Mouse (Mus musculus) midbrain, embryonic 12.5 days (tissue): ENCODE measurements around the gene Tbxas1. TPM values are rescaled to one million over a fixed set of nuclear protein-coding genes. Genes with fewer than 3 reads are reported as not detected.

ENCODE experiments used
- ATAC-seq: fragments of 200-750 bp; cut with Nextera tagmentation; 2 replicates; pipeline ENCODE4 v1.8.0; 2017; ENCODE audit warnings: low read depth, moderate TSS enrichment, moderate library complexity; ENCODE audit not compliant: low FRiP score
- H3K27ac ChIP-seq: fragments of 300-500 bp; sonication (generic); replicated peaks from 2 replicates; pipeline ENCODE4 v1.5.1; 2016; ENCODE audit warnings: mild to moderate bottlenecking
- H3K27me3 ChIP-seq: fragments of 300-500 bp; sonication (generic); 2 replicates; pipeline ENCODE4 v1.6.1; 2016; ENCODE audit warnings: mild to moderate bottlenecking
- H3K36me3 ChIP-seq: fragments of 300-500 bp; sonication (generic); 2 replicates; pipeline ENCODE4 v1.6.1; 2016
- H3K4me1 ChIP-seq: fragments of 300-500 bp; sonication (generic); 2 replicates; pipeline ENCODE4 v1.6.1; 2016
- H3K4me2 ChIP-seq: fragments of 300-500 bp; sonication (generic); replicated peaks from 2 replicates; pipeline ENCODE4 v1.6.1; 2016; ENCODE audit warnings: mild to moderate bottlenecking, moderate library complexity
- H3K4me3 ChIP-seq: fragments of 300-500 bp; sonication (generic); 2 replicates; pipeline ENCODE4 v1.5.1; 2016; ENCODE audit warnings: mild to moderate bottlenecking
- H3K9ac ChIP-seq: fragments of 300-500 bp; sonication (generic); replicated peaks from 2 replicates; pipeline ENCODE4 v1.6.1; 2016; ENCODE audit warnings: mild to moderate bottlenecking, moderate library complexity
- H3K9me3 ChIP-seq: fragments of 300-500 bp; sonication (generic); 2 replicates; pipeline ENCODE4 v1.6.1; 2016; ENCODE audit warnings: mild to moderate bottlenecking
- WGBS: fragments of 180-500 bp; shearing (Covaris S2); methylation state at CpG from one replicate; pipeline ENCODE4 v1.1.7; 2016; 5-methylcytosine and 5-hydroxymethylcytosine counted together
- polyA plus RNA-seq: library from polyadenylated mRNA; unstranded; fragments of >200 nt; fragmentation: Nextera tagmentation; extraction: Ambion mirVana; gene quantifications from 2 replicates; pipeline ENCODE4 v1.2.1, GENCODE M21; 2016

Tbxas1 gene
- polyA plus RNA-seq, 1 experiment from 2014 or later, result 2.2 TPM

GRCm38 (mm10) chr6:39040451-39040850 lies 165.2 kb downstream of the Tbxas1 start:
- Histone ChIP-seq H3K36me3 (no peaks in the 10 kb centered on the region), H3K9me3 (no peaks in the 10 kb centered on the region), H3K4me3 (no peak overlapping the region), H3K27ac (no peak overlapping the region), H3K9ac (no peak overlapping the region), H3K4me1 (peaks cover 13% of the 10 kb centered on the region), H3K4me2 (no peak overlapping the region), H3K27me3 (no peaks in the 10 kb centered on the region)
- 88% methylated on average over 9 of the region's 9 CpGs for WGBS
- ATAC-seq, result no peak

- Histone ChIP-seq H3K9ac (no peak overlapping the region), H3K36me3 (no peaks in the 10 kb centered on the region), H3K9me3 (no peaks in the 10 kb centered on the region), H3K27me3 (no peaks in the 10 kb centered on the region), H3K27ac (no peak overlapping the region), H3K4me2 (no peak overlapping the region), H3K4me3 (no peak overlapping the region), H3K4me1 (no peaks in the 10 kb centered on the region)
- no peak for ATAC-seq
- 60% methylated on average over 5 of the region's 5 CpGs for WGBS
These were observed 173.9 kb downstream of the Tbxas1 start for GRCm38 (mm10) chr6:39049141-39049540.

- no peak overlapping the region for H3K4me3 ChIP-seq
- WGBS, result 82% methylated on average over 6 of the region's 6 CpGs
- H3K27me3 ChIP-seq, result no peaks in the 10 kb centered on the region
- no peak overlapping the region for H3K9ac ChIP-seq
- 0 out of 2 replicates have a peak, but pooled peaks cover 3% of the 10 kb centered on the region for H3K4me1 ChIP-seq
- H3K36me3 ChIP-seq, result no peaks in the 10 kb centered on the region
- no peak for ATAC-seq
- no peak overlapping the region for H3K4me2 ChIP-seq
- no peak overlapping the region for H3K27ac ChIP-seq
- H3K9me3 ChIP-seq, result no peaks in the 10 kb centered on the region
These were observed 175.6 kb downstream of the Tbxas1 start for GRCm38 (mm10) chr6:39050836-39051235.

DNA sequence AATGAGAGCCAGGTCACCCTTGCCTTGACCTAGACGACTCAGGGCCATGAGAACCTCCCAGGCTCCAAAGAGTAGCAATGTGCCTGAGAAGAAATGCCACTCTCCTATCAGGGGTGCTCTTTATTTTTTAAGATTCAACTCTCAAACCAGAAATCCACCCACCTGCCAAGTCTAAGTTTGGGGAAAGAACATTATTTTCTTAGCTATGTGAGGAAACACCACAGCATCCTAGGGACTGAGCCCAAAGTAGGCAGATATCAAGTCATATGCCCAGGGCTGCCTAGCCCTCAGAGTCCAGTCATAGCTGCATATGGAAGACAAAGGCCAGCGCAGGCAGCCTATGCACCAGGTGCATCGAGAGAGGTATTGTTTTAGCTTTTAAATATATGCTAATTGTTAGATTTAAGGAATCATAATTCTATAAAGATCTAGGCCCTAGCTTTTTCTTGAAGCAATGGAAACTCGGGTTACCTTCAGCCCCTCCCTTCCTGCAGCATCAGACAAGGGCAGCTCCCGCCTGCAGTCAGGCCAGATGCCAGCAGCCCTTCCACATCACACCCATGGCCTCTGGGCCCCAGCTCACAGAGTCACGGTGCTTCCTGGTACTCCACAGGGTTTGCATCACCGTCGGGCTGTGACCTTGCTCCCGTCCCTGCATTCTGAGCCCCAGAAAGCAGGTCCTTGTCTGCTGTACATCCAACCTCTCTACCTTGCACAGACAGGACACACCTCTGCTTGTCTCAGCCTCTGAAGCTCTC lies 176.8 kb downstream of the Tbxas1 start:
- Histone ChIP-seq H3K4me3 (no peak overlapping the region), H3K9ac (no peak overlapping the region), H3K36me3 (no peaks in the 10 kb centered on the region), H3K27ac (no peak overlapping the region), H3K4me1 (0 out of 2 replicates have a peak, but pooled peaks cover 3% of the 10 kb centered on the region), H3K9me3 (no peaks in the 10 kb centered on the region), H3K27me3 (no peaks in the 10 kb centered on the region), H3K4me2 (no peak overlapping the region)
- ATAC-seq, result no peak
- 84% methylated on average over 9 of the region's 9 CpGs for WGBS

DNA sequence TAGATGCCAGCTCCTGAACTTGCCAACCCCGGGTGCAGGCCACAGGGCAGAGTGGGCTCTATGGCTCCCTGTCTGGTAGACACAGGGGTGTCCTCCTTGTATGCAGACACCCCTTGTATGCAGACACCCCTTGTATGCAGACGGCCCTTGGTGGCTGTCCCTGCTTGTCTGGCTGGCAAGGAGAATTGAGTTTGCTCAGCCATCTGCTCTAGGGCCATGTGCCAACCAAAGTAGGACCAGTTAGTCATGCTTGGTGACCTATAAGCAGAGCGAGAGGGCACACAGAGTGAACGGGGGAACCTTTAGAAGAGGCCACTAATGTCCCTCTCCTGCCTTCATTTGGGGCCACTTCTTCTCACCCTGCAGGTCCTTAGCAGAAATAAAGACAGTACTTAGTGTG lies 177.4 kb downstream of the Tbxas1 start:
- no peaks in the 10 kb centered on the region for H3K36me3 ChIP-seq
- H3K27ac ChIP-seq, result no peak overlapping the region
- no peaks in the 10 kb centered on the region for H3K9me3 ChIP-seq
- 87% methylated on average over 4 of the region's 4 CpGs for WGBS
- H3K27me3 ChIP-seq, result no peaks in the 10 kb centered on the region
- no peak overlapping the region for H3K4me3 ChIP-seq
- H3K9ac ChIP-seq, result no peak overlapping the region
- ATAC-seq, result no peak
- 0 out of 2 replicates have a peak, but pooled peaks cover 3% of the 10 kb centered on the region for H3K4me1 ChIP-seq
- no peak overlapping the region for H3K4me2 ChIP-seq

DNA sequence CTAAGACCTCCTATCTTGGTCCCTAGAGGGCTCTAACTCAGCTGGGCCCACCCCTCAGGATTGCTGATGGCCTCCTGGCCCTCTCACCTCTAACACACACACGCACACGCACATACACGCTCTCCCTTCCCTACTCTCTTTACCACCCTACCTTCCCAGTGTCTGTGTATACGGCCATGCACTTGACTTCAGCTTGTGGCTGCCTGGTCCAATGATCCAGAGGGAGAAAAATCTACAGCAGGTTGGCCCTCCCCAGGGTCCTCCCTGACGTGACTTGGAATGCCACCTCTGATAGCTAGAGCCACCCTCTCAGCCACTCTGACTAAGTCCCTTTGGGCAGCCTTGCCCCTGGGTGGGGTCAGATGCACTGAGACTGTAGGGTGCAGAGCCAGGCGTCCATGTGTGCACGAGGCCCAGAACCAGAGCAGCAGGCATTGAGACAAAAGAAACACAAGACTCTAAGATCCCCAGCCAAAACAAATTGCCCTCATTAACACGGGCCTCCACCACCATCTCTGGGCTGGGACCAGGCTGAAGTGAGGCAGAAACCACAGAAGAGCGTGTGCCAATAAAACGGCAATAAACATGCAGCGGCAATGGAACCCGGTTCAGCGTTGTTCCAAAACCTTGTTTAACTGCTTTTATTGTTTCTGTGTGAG lies 179.1 kb downstream of the Tbxas1 start:
- Histone ChIP-seq H3K4me1 (0 out of 2 replicates have a peak, but pooled peaks cover 3% of the 10 kb centered on the region), H3K9me3 (no peaks in the 10 kb centered on the region), H3K9ac (no peak overlapping the region), H3K36me3 (no peaks in the 10 kb centered on the region), H3K27ac (no peak overlapping the region), H3K4me3 (no peak overlapping the region), H3K27me3 (no peaks in the 10 kb centered on the region), H3K4me2 (no peak overlapping the region)
- no peak for ATAC-seq
- WGBS, result 88% methylated on average over 13 of the region's 13 CpGs

GRCm38 (mm10) chr6:39054878-39055508 lies 179.8 kb downstream of the Tbxas1 start:
- Histone ChIP-seq H3K4me3 (no peak overlapping the region), H3K9me3 (no peaks in the 10 kb centered on the region), H3K9ac (no peak overlapping the region), H3K27me3 (no peaks in the 10 kb centered on the region), H3K27ac (no peak overlapping the region), H3K36me3 (no peaks in the 10 kb centered on the region), H3K4me2 (no peak overlapping the region), H3K4me1 (0 out of 2 replicates have a peak, but pooled peaks cover 3% of the 10 kb centered on the region)
- no peak for ATAC-seq
- WGBS, result 85% methylated on average over 6 of the region's 6 CpGs

GRCm38 (mm10) chr6:39055831-39056261 lies 180.6 kb downstream of the Tbxas1 start:
- H3K4me2 ChIP-seq, result no peak overlapping the region
- no peaks in the 10 kb centered on the region for H3K9me3 ChIP-seq
- no peak overlapping the region for H3K9ac ChIP-seq
- peaks cover 6% of the 10 kb centered on the region; the same call in 1 of the 2 replicates for H3K4me1 ChIP-seq
- H3K4me3 ChIP-seq, result no peak overlapping the region
- WGBS, result 60% methylated on average over 7 of the region's 7 CpGs
- no peaks in the 10 kb centered on the region for H3K36me3 ChIP-seq
- H3K27ac ChIP-seq, result no peak overlapping the region
- no peaks in the 10 kb centered on the region for H3K27me3 ChIP-seq
- ATAC-seq, result no peak

DNA sequence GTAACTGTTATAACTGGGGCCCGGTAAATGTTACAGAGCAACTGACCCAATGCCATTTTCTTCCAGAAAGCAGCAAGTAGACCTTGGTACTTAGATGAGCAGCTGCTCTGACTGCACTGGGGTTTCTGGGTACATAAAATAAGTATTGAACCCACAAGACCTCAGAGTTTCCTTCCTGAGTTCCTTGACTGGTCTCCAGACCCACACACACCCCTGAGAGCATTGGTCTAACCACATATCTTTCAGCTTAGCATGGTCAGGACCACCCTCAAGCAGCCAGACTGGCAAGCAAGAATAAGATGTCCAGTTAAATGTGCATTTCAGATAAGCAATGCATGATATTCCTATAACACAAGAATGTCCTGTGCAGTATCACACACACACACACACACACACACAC lies 182.0 kb downstream of the Tbxas1 start:
- no peaks in the 10 kb centered on the region for H3K36me3 ChIP-seq
- 95% methylated on average over 1 of the region's 1 CpGs for WGBS
- H3K4me1 ChIP-seq, result peaks cover 12% of the 10 kb centered on the region
- H3K27me3 ChIP-seq, result no peaks in the 10 kb centered on the region
- no peak for ATAC-seq
- no peak overlapping the region for H3K27ac ChIP-seq
- no peak overlapping the region for H3K4me3 ChIP-seq
- H3K9ac ChIP-seq, result no peak overlapping the region
- H3K9me3 ChIP-seq, result no peaks in the 10 kb centered on the region
- H3K4me2 ChIP-seq, result no peak overlapping the region

DNA sequence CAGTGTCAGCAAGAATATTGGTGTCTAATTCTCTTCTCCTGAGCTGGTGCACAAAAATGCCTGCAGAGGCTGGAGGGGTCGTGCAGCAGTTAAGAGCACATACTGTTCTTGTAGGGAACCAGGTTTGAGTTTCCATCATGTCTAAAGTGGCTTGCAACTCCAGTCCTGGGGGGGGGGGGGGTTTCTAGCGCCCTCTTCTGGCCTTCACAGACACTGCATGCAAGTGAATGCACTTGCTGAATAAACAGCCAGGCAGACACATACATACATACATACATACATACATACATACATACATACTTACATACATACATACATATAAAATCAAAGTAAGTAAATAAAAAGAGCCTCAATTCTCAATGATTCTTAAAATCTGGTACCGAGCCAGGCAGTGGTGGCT lies 183.2 kb downstream of the Tbxas1 start:
- no peak overlapping the region for H3K4me2 ChIP-seq
- no peak for ATAC-seq
- no peaks in the 10 kb centered on the region for H3K9me3 ChIP-seq
- WGBS, result 58% methylated on average over 3 of the region's 3 CpGs
- H3K27me3 ChIP-seq, result no peaks in the 10 kb centered on the region
- H3K36me3 ChIP-seq, result no peaks in the 10 kb centered on the region
- H3K4me3 ChIP-seq, result no peak overlapping the region
- H3K27ac ChIP-seq, result no peak overlapping the region
- no peak overlapping the region for H3K9ac ChIP-seq
- peaks cover 12% of the 10 kb centered on the region for H3K4me1 ChIP-seq

- Histone ChIP-seq H3K4me1 (peaks cover 12% of the 10 kb centered on the region), H3K27me3 (no peaks in the 10 kb centered on the region), H3K4me2 (no peak overlapping the region), H3K27ac (no peak overlapping the region), H3K9ac (no peak overlapping the region), H3K36me3 (no peaks in the 10 kb centered on the region), H3K9me3 (no peaks in the 10 kb centered on the region), H3K4me3 (no peak overlapping the region)
- 75% methylated on average over 3 of the region's 3 CpGs for WGBS
- ATAC-seq, result no peak
These were observed 183.7 kb downstream of the Tbxas1 start for GRCm38 (mm10) chr6:39058936-39059335.
